Mouse (Mus musculus): ENCODE measurements at regions not wholly inside any gene's neighbourhood (a gene's known extent, or its start where the extent isn't known, plus 50 kb on each side); places are given as distances from the start of the nearest gene placed in this dataset.

DNA sequence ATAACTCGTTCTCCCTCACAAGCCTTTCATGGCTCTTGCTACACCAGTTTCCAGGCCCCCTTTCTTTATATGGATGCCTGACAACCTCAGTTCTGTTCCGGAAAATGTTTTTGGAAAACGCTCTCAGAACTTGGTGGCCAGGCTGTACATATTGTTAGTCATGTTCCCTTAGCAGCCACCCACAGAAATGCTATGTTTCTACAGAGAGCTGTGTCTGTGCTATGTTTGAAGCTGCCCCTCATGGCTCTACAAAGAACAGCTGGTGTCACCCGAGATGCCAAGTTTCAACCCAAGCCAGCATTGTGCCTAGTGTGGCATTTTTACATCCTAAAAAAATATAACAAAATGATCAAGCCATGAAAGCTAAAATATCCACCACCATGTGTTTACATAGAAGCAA is 175.0 kb upstream of the Sphkap start:
- H3K4me2 ChIP-seq (replicated peaks) = no peak overlapping the region
- no peak overlapping the region for H3K4me3 ChIP-seq
- H3K27me3 ChIP-seq = no peaks in the 10 kb centered on the region
- H3K4me1 ChIP-seq = no peaks in the 10 kb centered on the region
- no peak overlapping the region for H3K9ac ChIP-seq (replicated peaks)
- no peaks in the 10 kb centered on the region for H3K36me3 ChIP-seq
- no peak overlapping the region for H3K27ac ChIP-seq (replicated peaks)
- no peak for ATAC-seq (ENCODE audit: low FRiP score, low read depth)
- no peaks in the 10 kb centered on the region for H3K9me3 ChIP-seq
- WGBS = 88% methylated on average over 4 of the region's 4 CpGs

DNA sequence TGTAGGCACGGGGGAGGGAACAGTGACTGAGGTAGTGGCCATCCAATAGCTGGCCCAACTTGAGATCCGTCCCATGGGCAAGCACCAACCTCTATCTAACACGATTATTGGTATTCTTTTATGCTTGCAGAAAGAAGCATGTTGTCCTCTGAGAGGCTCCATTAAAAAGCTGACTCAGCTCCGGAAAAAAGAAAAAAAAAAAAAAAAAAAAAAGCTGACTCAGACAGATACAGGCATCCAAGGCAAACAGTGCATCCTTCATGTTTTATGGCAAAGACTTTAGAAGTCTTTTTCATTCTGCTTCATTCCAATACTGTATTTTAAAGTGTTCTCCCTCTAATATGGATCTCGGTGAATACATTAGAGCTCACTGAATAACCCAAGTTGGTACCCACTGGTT is 162.0 kb upstream of the Sphkap start:
- Histone ChIP-seq H3K4me3 (no peak overlapping the region), H3K4me2 (replicated peaks) (no peak overlapping the region), H3K27me3 (no peaks in the 10 kb centered on the region), H3K9me3 (no peaks in the 10 kb centered on the region), H3K9ac (replicated peaks) (no peak overlapping the region), H3K27ac (replicated peaks) (no peak overlapping the region), H3K4me1 (no peaks in the 10 kb centered on the region), H3K36me3 (no peaks in the 10 kb centered on the region)
- ATAC-seq (ENCODE audit: low FRiP score, low read depth) = no peak
- WGBS = 82% methylated on average over 5 of the region's 5 CpGs

DNA sequence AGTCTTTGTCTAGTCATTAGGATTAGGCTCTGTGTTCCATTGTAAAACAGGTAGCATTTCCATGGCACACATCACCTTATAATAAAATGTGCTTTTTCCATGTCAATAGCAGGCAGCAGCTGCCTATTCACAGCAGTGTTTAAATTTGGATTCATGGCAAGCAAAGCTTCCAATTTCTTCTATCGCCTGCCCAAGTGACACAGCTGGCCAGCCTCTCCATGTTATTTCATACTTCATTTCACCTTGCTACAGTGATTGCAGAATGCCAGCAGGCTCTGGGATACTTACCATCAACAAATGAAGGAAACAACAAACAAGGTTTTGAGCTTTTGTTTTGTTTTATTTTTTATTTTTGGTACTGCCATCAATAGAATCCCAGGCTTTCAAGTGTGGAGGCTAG is 160.7 kb upstream of the Sphkap start:
- Histone ChIP-seq H3K9ac (replicated peaks) (no peak overlapping the region), H3K4me2 (replicated peaks) (no peak overlapping the region), H3K36me3 (no peaks in the 10 kb centered on the region), H3K4me1 (no peaks in the 10 kb centered on the region), H3K27ac (replicated peaks) (no peak overlapping the region), H3K9me3 (no peaks in the 10 kb centered on the region), H3K4me3 (no peak overlapping the region), H3K27me3 (no peaks in the 10 kb centered on the region)
- no peak for ATAC-seq (ENCODE audit: low FRiP score, low read depth)
- 74% methylated on average over 1 of the region's 1 CpGs for WGBS

DNA sequence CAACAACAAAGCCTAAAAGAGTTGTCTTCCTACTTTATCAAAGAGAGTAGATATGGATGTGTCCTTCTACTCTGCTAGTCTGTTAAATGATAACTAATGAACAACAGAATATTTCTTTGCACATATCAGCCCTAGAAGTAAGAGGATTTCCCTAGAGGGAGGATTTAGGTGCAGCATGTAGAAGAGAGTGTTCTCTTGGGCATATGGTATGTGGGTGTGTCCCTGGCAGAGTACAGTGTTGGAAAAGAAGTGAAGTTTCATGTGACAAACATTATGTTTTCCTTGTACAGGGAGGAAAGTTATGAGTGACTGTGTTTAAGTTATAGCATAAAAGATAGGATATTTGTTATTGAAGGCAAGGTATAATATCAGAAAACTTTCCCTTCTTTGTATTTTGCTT is 143.6 kb upstream of the Sphkap start:
- H3K9me3 ChIP-seq = no peaks in the 10 kb centered on the region
- H3K36me3 ChIP-seq = no peaks in the 10 kb centered on the region
- ATAC-seq (ENCODE audit: low FRiP score, low read depth) = no peak
- H3K27me3 ChIP-seq = no peaks in the 10 kb centered on the region
- no peak overlapping the region for H3K4me3 ChIP-seq
- no peak overlapping the region for H3K4me2 ChIP-seq (replicated peaks)
- no peaks in the 10 kb centered on the region for H3K4me1 ChIP-seq
- H3K27ac ChIP-seq (replicated peaks) = no peak overlapping the region
- no peak overlapping the region for H3K9ac ChIP-seq (replicated peaks)

DNA sequence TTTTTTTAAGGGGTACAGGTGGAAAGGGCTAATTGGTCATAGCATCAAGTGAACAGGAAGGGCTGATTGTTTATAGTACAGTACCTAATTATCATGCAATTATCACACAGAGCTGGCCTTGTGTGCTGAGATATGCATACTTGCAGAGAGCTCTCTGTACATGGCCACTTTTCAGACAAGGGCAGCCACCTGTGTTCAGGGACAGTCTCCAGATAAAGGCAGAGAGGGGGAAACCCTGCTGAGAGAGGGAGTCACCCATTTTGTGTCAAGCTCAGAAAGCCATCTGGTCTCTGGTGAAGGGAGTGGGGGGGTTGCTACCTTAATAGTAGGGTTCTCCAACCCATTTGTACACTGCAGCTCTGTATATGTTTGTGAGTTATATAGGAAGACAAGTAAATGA is 127.5 kb upstream of the Sphkap start:
- Histone ChIP-seq H3K9me3 (no peaks in the 10 kb centered on the region), H3K4me3 (no peak overlapping the region), H3K4me2 (replicated peaks) (no peak overlapping the region), H3K9ac (replicated peaks) (no peak overlapping the region), H3K27ac (replicated peaks) (no peak overlapping the region), H3K4me1 (no peaks in the 10 kb centered on the region), H3K36me3 (no peaks in the 10 kb centered on the region), H3K27me3 (no peaks in the 10 kb centered on the region)
- no peak for ATAC-seq (ENCODE audit: low FRiP score, low read depth)

DNA sequence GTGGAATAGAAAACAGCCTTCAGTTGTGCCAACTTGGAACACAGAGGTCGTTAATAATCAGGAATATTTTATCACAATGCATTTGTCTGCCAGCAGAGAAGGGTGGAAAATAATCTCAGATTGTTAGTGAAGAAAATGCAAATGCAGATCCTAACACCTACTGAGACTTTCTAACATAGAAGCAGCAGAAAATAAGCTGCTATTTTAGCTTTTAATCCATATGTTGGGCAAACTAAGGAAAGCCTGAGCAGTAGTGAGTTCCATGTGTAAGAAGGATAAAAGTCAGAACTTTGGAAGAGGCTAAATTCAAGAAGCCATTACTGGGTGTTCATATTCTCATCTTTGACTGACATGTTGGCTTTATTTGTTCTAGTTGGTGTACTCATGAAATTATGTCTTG is 119.8 kb upstream of the Sphkap start:
- ATAC-seq (ENCODE audit: low FRiP score, low read depth) = no peak

DNA sequence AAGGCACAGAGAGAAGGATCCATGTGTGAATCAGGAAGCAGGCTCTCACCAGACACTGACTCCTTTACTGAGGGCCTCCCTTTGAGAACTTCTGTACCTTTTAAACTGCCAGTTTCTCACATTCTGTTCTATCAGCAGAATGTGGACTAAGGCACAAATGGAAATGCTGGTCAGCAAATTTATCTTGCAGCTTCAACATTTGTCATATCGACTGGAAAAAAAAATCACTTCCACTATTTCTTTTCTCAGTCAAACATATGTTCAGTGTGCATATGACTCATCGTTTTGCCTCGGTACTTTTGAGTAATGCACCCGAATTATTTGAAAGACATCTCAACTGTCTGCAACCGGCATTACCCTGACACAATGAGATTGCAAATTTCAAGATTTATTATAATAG is 101.4 kb upstream of the Sphkap start:
- Histone ChIP-seq H3K4me3 (no peak overlapping the region), H3K27me3 (no peaks in the 10 kb centered on the region), H3K36me3 (no peaks in the 10 kb centered on the region), H3K9ac (replicated peaks) (no peak overlapping the region), H3K27ac (replicated peaks) (no peak overlapping the region), H3K4me2 (replicated peaks) (no peak overlapping the region), H3K4me1 (no peaks in the 10 kb centered on the region), H3K9me3 (no peaks in the 10 kb centered on the region)
- 90% methylated on average over 5 of the region's 5 CpGs for WGBS
- ATAC-seq (ENCODE audit: low FRiP score, low read depth) = no peak

More for the DNA sequence above, 119.8 kb upstream of the Sphkap start:
- no peaks in the 10 kb centered on the region for H3K36me3 ChIP-seq
- no peak overlapping the region for H3K4me2 ChIP-seq (replicated peaks)
- H3K9ac ChIP-seq (replicated peaks) = no peak overlapping the region
- H3K9me3 ChIP-seq = no peaks in the 10 kb centered on the region
- no peak overlapping the region for H3K4me3 ChIP-seq
- H3K27ac ChIP-seq (replicated peaks) = no peak overlapping the region
- H3K4me1 ChIP-seq = no peaks in the 10 kb centered on the region
- WGBS = 55% methylated on average over 1 of the region's 1 CpGs
- H3K27me3 ChIP-seq = no peaks in the 10 kb centered on the region

DNA sequence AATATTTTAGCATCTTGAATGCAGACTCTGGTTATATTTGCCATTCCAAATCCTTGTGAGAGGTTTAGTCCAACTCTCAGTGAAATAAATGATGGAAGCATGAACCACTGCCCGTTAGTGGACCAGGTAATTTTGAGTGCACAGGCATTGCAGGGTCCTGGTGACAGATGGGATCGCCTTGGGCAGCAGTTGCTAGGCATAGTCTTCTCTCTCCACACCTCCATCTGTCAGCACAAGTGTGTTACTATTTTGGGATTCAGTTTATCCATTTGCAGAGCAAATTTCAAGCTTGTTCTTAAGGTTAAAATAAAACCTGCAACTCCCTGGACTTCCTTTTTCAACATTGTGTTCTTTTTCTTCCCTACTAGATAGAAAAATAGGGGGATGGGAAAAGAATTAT is 97.4 kb upstream of the Sphkap start:
- no peaks in the 10 kb centered on the region for H3K27me3 ChIP-seq
- no peak overlapping the region for H3K4me3 ChIP-seq
- 86% methylated on average over 2 of the region's 2 CpGs for WGBS
- no peaks in the 10 kb centered on the region for H3K4me1 ChIP-seq
- H3K9ac ChIP-seq (replicated peaks) = no peak overlapping the region
- H3K36me3 ChIP-seq = no peaks in the 10 kb centered on the region
- no peak overlapping the region for H3K27ac ChIP-seq (replicated peaks)
- H3K4me2 ChIP-seq (replicated peaks) = no peak overlapping the region
- no peaks in the 10 kb centered on the region for H3K9me3 ChIP-seq
- no peak for ATAC-seq (ENCODE audit: low FRiP score, low read depth)

DNA sequence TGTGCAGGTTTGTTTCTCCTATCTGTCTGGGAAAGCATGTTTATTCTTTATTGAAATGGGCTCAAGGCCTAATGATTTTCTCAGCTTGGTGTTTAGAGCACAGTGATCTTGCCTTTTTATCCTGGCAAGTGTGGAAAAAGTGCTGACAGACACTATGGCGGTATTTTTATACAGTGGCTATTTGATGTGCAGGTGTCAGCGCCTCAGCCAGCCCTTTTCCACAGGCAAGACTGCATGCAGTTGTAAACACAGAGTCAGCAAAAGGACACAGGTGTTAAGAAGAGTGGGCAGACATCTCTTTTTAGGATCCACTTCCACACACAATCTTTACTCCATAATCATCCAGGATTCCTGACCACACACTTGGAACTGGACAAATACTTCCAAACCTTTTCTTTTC is 88.9 kb upstream of the Sphkap start:
- Histone ChIP-seq H3K9me3 (no peaks in the 10 kb centered on the region), H3K27ac (replicated peaks) (no peak overlapping the region), H3K4me3 (no peak overlapping the region), H3K9ac (replicated peaks) (no peak overlapping the region), H3K4me1 (no peaks in the 10 kb centered on the region), H3K27me3 (no peaks in the 10 kb centered on the region), H3K36me3 (no peaks in the 10 kb centered on the region), H3K4me2 (replicated peaks) (no peak overlapping the region)
- no peak for ATAC-seq (ENCODE audit: low FRiP score, low read depth)
- 91% methylated on average over 2 of the region's 2 CpGs for whole genome bisulfite sequencing

DNA sequence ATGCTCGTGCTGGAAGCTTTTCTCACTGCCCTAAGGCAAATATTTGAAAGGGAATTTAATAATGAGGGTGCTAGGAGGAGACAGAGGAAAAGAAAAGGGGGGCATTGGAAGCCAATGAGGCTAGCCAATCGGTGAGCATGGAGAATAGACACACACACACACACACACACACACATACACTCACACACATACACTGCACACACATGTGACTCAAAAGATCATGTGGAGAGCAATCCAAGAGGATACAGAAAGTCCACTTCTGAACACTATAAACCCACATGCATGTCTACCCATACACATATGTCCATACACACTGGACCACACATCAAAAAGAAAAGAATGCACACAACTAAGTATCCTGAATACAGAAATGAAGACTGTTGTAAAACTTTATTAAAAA is 88.4 kb upstream of the Sphkap start:
- WGBS = 38% methylated on average over 2 of the region's 2 CpGs
- H3K4me2 ChIP-seq (replicated peaks) = no peak overlapping the region
- H3K27ac ChIP-seq (replicated peaks) = no peak overlapping the region
- H3K27me3 ChIP-seq = no peaks in the 10 kb centered on the region
- H3K36me3 ChIP-seq = no peaks in the 10 kb centered on the region
- no peak overlapping the region for H3K4me3 ChIP-seq
- no peaks in the 10 kb centered on the region for H3K4me1 ChIP-seq
- H3K9ac ChIP-seq (replicated peaks) = no peak overlapping the region
- peak; percentile 56; the same call in 1 of the 2 replicates for ATAC-seq (ENCODE audit: low FRiP score, low read depth)
- no peaks in the 10 kb centered on the region for H3K9me3 ChIP-seq

DNA sequence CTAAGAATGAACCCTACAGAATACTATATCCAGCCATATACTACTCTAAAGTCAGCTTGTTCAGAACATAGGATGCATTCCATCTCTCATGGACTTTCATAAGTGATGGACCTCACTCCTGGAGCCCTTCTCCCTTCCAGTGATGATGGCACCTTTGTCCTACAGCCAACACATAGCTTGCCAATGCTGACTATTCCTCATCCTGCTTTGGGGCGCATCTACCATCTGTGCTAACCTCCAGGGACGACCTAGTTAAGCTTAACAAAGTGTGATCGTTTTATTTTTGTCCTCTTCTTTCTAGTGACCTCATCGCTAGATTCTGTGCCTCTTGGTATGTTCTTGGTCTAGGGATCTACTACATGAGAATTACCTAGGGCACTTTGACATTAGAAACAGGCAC is 87.0 kb upstream of the Sphkap start:
- no peaks in the 10 kb centered on the region for H3K36me3 ChIP-seq
- no peak for ATAC-seq (ENCODE audit: low FRiP score, low read depth)
- no peak overlapping the region for H3K27ac ChIP-seq (replicated peaks)
- no peaks in the 10 kb centered on the region for H3K9me3 ChIP-seq
- WGBS = 82% methylated on average over 4 of the region's 4 CpGs
- H3K4me3 ChIP-seq = no peak overlapping the region
- H3K4me2 ChIP-seq (replicated peaks) = no peak overlapping the region
- H3K4me1 ChIP-seq = no peaks in the 10 kb centered on the region
- H3K27me3 ChIP-seq = no peaks in the 10 kb centered on the region
- H3K9ac ChIP-seq (replicated peaks) = no peak overlapping the region

DNA sequence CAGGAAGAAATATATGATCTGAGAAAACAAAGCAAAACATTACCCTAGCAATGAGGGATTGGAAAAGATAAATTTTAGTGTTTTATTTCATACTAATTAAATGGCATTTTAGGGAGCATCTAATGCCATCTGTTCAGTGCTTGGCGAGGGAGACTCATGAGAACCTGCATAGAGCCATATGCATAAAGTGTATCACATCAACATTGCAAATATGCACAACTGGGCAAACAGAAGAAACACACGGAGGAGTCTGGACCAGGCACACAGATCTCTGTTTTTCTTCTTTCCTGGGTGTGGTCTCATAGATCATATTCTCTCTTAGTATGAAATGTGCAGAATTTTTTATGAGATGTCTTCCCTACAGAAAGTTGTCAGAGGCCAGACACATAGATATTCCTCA is 71.1 kb upstream of the Sphkap start:
- no peak for ATAC-seq (ENCODE audit: low FRiP score, low read depth)
- H3K9me3 ChIP-seq = no peaks in the 10 kb centered on the region
- no peaks in the 10 kb centered on the region for H3K36me3 ChIP-seq
- no peaks in the 10 kb centered on the region for H3K4me1 ChIP-seq
- H3K9ac ChIP-seq (replicated peaks) = no peak overlapping the region
- no peak overlapping the region for H3K4me2 ChIP-seq (replicated peaks)
- no peak overlapping the region for H3K27ac ChIP-seq (replicated peaks)
- H3K27me3 ChIP-seq = no peaks in the 10 kb centered on the region
- no peak overlapping the region for H3K4me3 ChIP-seq
- 77% methylated on average over 2 of the region's 2 CpGs for WGBS

Measured in midbrain, embryonic 12.5 days (tissue).